23 mouse cellular contexts compared by ENCODE assay signal in genomic region chr2:103328731-103329130, GRCm38 (mm10). TPM values are rescaled to one million over a fixed set of nuclear protein-coding genes. Genes with fewer than 3 reads are reported as not detected.
"Had no signal": no experiment of that assay in that cellular context is flagged by ENCODE, and none has a peak within 500 bp of the region (broad histone marks: within the 10 kb centered on the region; RNA-seq: fewer than 3 reads in every experiment).

No protein-coding gene starts in this region.

- H3K27ac ChIP-seq: hindbrain, postnatal 0 days; layer of hippocampus, adult 2 months; liver, embryonic 15.5 days; midbrain, embryonic 13.5 days; stomach, postnatal 0 days had no signal

- H3K9me3 ChIP-seq: liver, embryonic 15.5 days; midbrain, embryonic 13.5 days had no signal

- H3K9ac ChIP-seq: liver, embryonic 15.5 days; lung, embryonic 14.5 days; midbrain, embryonic 13.5 days had no signal

- H3K4me3 ChIP-seq: layer of hippocampus, adult 2 months; liver, embryonic 15.5 days; midbrain, embryonic 13.5 days had no signal

- H3K27me3 ChIP-seq: liver, embryonic 15.5 days; midbrain, embryonic 13.5 days had no signal

- H3K4me2 ChIP-seq: liver, embryonic 15.5 days; lung, embryonic 14.5 days; midbrain, embryonic 13.5 days had no signal

- H3K4me1 ChIP-seq: midbrain, embryonic 13.5 days had no signal

- ATAC-seq: hindbrain, postnatal 0 days; inflammation-experienced regulatory T-cells, adult 6 months; intestine, embryonic 16.5 days; lung, postnatal 0 days; midbrain, embryonic 13.5 days had no signal

- H3K36me3 ChIP-seq: liver, embryonic 15.5 days; midbrain, embryonic 13.5 days had no signal

- DNase-seq: kidney, adult 18-20 months; kidney, adult 9 months; kidney, postnatal 14 days; kidney, postnatal 4 days; layer of hippocampus, adult 9-11 months; lung, embryonic 14.5 days; lung, postnatal 36 days; right cerebral cortex, adult 18-20 months; right cerebral cortex, postnatal 14 days; right cerebral cortex, postnatal 4 days; thymus, adult 2 months; thymus, postnatal 36 days had no signal

RNA-seq across cellular contexts. Expression of gene Ehf, which starts 25.7 kb away (rescaled TPM):
- total RNA-seq: hindbrain, postnatal 0 days; layer of hippocampus, adult 2 months; layer of hippocampus, postnatal 25 days had no signal
- polyA plus RNA-seq: limb, embryonic 11.5 days; neural tube, embryonic 14.5 days had no signal
